Comparison of ENCODE assay signal across 1 mouse cellular context in genomic region chr5:121398146-121398964, GRCm38 (mm10).
TF ChIP-seq lines count a peak whose summit lies in the region.

No protein-coding gene starts in this region.

TF ChIP-seq in MEL, 35 proteins besides CTCF, POLR2A, EP300 and RAD21 (continued from another document):
- peak; percentile 60 for TF ChIP-seq USF1 (IDR thresholded peaks at IDR 0.05; ENCODE audit: low read depth, low read length)
- TF ChIP-seq NELFE (IDR thresholded peaks at IDR 0.05; ENCODE audit: low read depth, low read length): no peak
- no peak for TF ChIP-seq ZNF384 (IDR thresholded peaks at IDR 0.05; ENCODE audit: low read depth, low read length)
- no peak for TF ChIP-seq SMC3 (IDR thresholded peaks at IDR 0.05; ENCODE audit: low read depth, low read length)
- TF ChIP-seq BHLHE40 (IDR thresholded peaks at IDR 0.05; ENCODE audit: borderline replicate concordance, low read depth, low read length): no peak
- no peak for TF ChIP-seq USF2 (IDR thresholded peaks at IDR 0.05; ENCODE audit: borderline replicate concordance in 1 of 2, insufficient read depth in 1 of 2, low read depth in 1 of 2, low read length in 2 of 2)
- no peak for TF ChIP-seq MAFK (IDR thresholded peaks at IDR 0.05; ENCODE audit: borderline replicate concordance, low read depth, low read length)
- TF ChIP-seq KAT2A (conservative IDR thresholded peaks at IDR 0.05; ENCODE audit: low read depth, low read length): no peak
- no peak for TF ChIP-seq ELF1 (IDR thresholded peaks at IDR 0.05; ENCODE audit: low read depth, low read length)
- TF ChIP-seq ZKSCAN1 (IDR thresholded peaks at IDR 0.05; ENCODE audit: low read depth, low read length): no peak
- TF ChIP-seq RCOR1 (IDR thresholded peaks at IDR 0.05; ENCODE audit: low read depth, low read length): no peak
- no peak for TF ChIP-seq CHD1 (IDR thresholded peaks at IDR 0.05; ENCODE audit: low read depth, low read length)
- no peak for TF ChIP-seq POLR2AphosphoS5 (IDR thresholded peaks at IDR 0.05; ENCODE audit: borderline replicate concordance, low read depth, low read length)
